Mouse (Mus musculus) spleen, adult 18-20 months (tissue): Measurements from ENCODE around the gene Ndufb6.

ENCODE experiments used
- DNase-seq, 2 experiments: peaks; one replicate each; pipeline ENCODE4 v3.0.0; 2022; ENCODE audit warnings: mixed read lengths in 2 of 2

The Ndufb6 gene

GRCm38 (mm10) chr4:40253766-40254165 is 25.5 kb downstream of the Ndufb6 start:
- no peak for DNase-seq

GRCm38 (mm10) chr4:40250984-40251383 is 28.2 kb downstream of the Ndufb6 start:
- DNase-seq, result no peak

DNA sequence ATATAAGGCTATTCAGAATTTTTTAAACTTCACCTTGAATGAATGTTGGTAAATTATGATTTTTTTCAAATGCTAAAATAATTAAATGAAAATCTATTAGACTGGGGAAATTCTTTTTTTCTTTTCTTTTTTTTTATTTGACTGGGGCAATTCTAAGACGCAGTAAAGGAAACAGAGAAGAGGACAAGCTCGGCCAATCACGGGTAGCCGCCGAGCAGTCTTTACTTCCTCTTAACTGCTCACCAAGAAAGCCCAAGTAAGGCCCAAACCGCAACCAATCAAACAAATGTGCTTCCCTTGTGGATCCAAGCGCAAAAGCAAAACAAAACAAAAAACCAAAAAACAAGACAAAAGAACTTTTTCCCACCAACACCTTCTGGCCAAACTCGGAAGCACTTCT is 35.2 kb downstream of the Ndufb6 start:
- DNase-seq, result peak; percentile 18 to 35

DNA sequence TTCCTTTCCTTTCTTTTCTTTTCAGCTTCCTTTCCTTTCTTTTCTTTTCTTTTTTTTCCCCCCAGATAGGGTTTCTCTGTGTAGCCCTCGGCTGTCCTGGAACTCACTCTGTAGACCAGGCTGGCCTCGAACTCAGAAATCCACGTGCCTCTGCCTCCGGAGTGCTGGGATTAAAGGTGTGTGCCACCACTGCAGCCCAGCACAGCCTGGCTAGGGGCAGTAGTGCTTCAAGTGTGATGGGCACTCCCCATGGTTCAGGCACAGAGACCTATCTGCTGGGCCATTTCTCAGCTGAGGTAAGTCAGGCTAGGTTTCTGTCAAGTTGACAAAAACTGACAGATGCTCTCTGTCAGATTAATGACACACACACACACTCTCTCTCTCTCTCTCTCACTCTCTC is 36.2 kb downstream of the Ndufb6 start:
- no peak for DNase-seq

DNA sequence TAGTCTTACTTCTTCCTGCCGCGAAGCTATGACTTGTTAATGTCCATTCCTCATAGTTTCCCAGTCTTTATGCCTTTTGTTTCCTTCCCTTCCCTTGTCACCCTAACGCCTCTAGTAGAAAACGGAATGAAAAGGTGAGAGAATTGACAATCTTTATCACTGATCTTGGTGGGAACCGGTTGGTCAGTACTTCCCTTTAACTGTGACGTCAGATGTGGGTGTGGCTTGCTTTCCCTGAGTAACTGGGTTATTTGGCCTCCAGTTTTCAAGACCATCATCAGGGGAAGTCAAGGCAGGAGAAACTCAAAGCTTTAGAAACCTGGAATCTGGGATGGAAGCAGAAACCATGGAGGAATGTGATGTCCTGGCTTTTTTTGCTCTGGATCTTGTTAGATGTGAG is 37.3 kb downstream of the Ndufb6 start:
- DNase-seq, result no peak

DNA sequence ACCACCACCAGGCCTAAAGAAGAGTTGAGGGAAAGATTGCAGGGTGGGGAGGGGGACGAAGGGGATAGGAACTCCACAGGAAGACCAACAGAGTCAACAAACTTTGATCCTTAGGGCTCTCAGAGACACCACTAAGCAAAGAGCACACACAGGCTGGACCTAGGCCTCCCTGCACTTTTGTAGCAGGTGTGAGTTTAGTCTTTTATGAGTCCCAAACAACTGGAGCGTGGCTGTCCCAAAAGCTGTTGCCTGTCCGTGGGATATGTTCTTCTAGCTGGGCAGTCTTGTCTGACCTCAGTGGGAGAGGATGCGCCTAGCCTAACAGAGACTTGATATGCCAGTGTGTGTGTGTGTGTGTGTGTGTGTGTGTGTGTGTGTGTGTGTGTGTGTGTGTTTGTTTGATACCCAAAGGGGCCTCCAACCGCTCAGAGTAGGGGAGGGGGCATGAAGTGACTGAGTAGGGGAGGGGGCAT is 38.9 kb downstream of the Ndufb6 start:
- peak in 1 of 2 experiments; percentile 13 for DNase-seq

- peak; percentile 30 to 53 for DNase-seq
These were observed 39.6 kb downstream of the Ndufb6 start, which contains the start of gene Ddx58 for GRCm38 (mm10) chr4:40239409-40240271. TSS of gene Ddx58 (minus strand) at chr4:40239828.

GRCm38 (mm10) chr4:40238483-40239408 is 40.5 kb downstream of the Ndufb6 start:
- peak; percentile 29 to 57 for DNase-seq

- DNase-seq, result no peak
These were observed 42.4 kb downstream of the Ndufb6 start for GRCm38 (mm10) chr4:40236829-40237228.

DNA sequence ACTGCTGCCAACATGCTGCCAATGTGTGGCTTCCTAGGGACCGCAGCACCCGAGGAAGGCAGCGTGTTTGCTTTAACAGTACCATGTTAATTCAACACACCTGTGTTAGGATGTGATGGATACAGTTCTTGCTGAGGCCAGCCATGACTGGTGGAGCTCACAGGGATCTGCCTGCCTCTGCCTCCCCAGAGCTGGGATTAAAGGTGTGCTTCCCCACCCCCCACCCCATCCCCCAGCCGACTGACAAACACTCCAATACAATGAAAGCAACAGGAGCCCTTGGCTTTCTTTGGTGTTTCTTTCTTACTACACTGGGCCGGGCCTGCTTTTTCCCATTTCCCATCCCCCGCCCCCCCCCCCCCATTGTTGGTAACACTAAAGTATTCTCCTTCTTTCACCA is 45.0 kb downstream of the Ndufb6 start:
- no peak for DNase-seq

- DNase-seq, result no peak
These were observed 46.1 kb downstream of the Ndufb6 start for GRCm38 (mm10) chr4:40233062-40233664.

DNA sequence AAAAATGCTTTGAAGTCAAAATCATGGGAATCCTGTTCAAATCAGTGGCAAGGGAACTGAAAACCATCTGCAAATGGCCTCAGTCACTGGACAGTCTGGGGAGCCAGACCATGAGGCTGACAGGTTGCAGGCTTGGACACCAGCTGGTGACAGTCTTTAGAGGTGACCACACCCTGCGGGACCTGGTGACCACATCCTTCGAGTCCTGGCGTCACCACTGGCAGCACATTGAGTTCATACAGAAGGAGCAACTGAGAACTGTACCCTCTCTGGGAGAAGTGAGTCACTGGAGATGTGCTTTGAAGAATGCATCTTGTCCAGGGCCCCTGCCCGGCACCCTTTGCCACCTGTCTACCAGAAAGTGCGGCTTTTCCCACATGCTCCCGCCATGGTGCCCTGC is 49.5 kb downstream of the Ndufb6 start:
- no peak for DNase-seq

DNA sequence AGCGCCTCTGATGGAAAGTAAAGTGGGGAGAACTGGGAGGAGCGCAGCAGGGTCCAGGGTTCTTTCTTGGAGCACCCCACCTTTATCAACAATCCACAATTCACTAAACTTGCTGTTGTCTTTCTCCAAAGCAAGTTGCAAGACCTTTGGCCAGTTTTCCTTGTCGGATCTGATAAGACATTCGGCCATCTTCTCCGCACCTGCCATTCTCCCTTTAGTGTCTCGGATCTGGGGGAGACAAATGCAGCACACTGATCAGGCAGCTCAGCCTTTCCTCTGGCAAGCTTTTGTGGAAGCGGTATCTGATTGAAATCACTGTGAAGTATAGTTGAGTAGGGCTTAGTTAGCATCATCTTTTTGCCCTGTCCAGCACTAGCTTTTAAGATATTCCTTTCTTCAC is 51.3 kb downstream of the Ndufb6 start:
- no peak for DNase-seq

GRCm38 (mm10) chr4:40227131-40227530 is 52.1 kb downstream of the Ndufb6 start:
- DNase-seq, result no peak

- no peak for DNase-seq
These were observed 53.1 kb downstream of the Ndufb6 start for GRCm38 (mm10) chr4:40226095-40226494.

DNA sequence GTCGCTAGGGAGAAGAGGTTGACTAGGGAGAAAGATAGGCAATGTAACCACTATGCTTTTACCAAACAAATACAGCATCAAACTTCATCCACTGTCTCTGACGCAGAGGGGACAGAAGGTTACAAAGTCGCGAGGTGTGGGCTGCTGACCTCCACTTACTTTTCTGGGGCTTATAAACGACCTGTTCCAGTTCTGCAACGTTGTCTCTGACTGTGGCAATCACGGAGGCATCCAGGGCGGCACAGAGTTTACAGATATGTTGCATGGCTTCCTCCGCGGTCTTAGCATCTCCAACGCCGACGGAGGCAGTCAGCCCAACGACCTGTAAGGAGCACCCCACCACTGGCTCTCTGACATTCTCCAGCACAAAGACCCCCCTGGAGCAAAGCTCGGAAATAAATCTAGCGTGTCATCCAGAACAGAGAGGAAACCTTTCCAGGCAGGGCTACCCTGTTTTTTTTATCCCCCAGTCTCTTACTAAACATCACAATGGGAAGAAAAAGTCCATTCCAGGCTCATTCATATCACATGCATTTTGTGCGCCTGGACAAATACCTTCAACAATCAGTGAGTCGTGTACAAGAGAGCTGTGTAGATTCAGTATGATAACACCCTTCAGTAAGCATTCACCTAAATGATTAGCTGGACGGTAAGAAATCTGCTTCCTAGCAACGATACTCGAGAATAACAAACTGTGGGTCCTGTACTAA is 57.2 kb downstream of the Ndufb6 start:
- DNase-seq, result no peak

GRCm38 (mm10) chr4:40221004-40221760 is 58.0 kb downstream of the Ndufb6 start:
- DNase-seq, result no peak
